ENCODE assay signal across 21 mouse cellular contexts in the genomic region with DNA sequence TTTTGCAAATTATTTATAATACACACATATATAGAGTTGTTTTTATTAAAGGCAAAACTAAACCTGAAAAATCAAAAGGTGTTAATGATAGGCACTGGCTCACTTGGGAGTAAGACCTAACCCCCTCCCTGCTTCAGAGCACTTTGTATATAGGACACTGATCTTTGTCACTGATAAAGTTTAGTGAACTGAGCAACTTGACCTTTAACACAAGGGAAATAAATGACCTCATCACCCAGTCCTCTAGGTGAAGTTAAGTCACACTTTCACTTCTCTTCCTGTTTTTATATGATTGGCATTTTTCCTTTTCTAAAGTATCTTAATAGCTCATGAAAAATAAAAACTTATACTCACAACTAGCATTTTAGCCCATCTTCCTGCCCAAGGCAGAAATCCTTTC.
"Had no signal": no experiment of that assay in that cellular context is flagged by ENCODE, and none has a peak within 500 bp of the region (broad histone marks: within the 10 kb centered on the region; RNA-seq: fewer than 3 reads in every experiment).

No protein-coding gene starts in this region.

- H3K4me3 ChIP-seq: liver, embryonic 13.5 days; liver, embryonic 15.5 days; lung, embryonic 15.5 days; megakaryocyte, embryonic 14.5 days; midbrain, embryonic 12.5 days; neural tube, embryonic 12.5 days had no signal

- H3K27me3 ChIP-seq: liver, embryonic 13.5 days; liver, embryonic 15.5 days; lung, embryonic 15.5 days; megakaryocyte, embryonic 14.5 days; midbrain, embryonic 12.5 days; neural tube, embryonic 12.5 days had no signal

- H3K27ac ChIP-seq: liver, embryonic 13.5 days; liver, embryonic 15.5 days; lung, embryonic 15.5 days; macrophage; midbrain, embryonic 12.5 days; neural tube, embryonic 12.5 days had no signal

- DNase-seq: liver, embryonic 13.5 days; lung, adult 2 months; lung, postnatal 14 days; lung, postnatal 36 days; midbrain, embryonic 14.5 days; retina, postnatal 1 day; right cerebral cortex, adult 18-20 months; right cerebral cortex, postnatal 25 days; right cerebral cortex, postnatal 4 days; spleen, adult 18-20 months; thymus, adult 18-20 months; thymus, postnatal 14 days; thymus, postnatal 36 days had no signal

- H3K9me3 ChIP-seq: liver, embryonic 13.5 days; liver, embryonic 15.5 days; lung, embryonic 15.5 days; megakaryocyte, embryonic 14.5 days; midbrain, embryonic 12.5 days; neural tube, embryonic 12.5 days had no signal

- H3K9ac ChIP-seq: liver, embryonic 13.5 days; liver, embryonic 15.5 days; lung, embryonic 15.5 days; midbrain, embryonic 12.5 days; neural tube, embryonic 12.5 days had no signal

- H3K4me2 ChIP-seq: liver, embryonic 13.5 days; liver, embryonic 15.5 days; lung, embryonic 15.5 days; midbrain, embryonic 12.5 days; neural tube, embryonic 12.5 days had no signal

- H3K4me1 ChIP-seq: neural tube, embryonic 12.5 days had no signal

- ATAC-seq: lung, postnatal 0 days; midbrain, embryonic 16.5 days had no signal
